Mouse (Mus musculus): ENCODE measurements around the gene Pax4.

GRCm38 (mm10) chr6:28429870-28430269 lies 19.3 kb downstream of the Pax4 start:
- TF ChIP-seq GATA1 (IDR thresholded peaks at IDR 0.05; ENCODE audit: low read length) (no peak), TAL1 (IDR thresholded peaks at IDR 0.05; ENCODE audit: low read length) (no peak)
